In genomic region chr11:98968079-98968478, GRCm38 (mm10) we compare ENCODE assay signal across 9 mouse cellular contexts. TPM values are rescaled to one million over a fixed set of nuclear protein-coding genes. Genes with fewer than 3 reads are reported as not detected.
A peak's percentile ranks its signal among the peaks of the same experiment; 100 is the strongest.
DNase-seq lines count a peak whose midpoint lies in the region; ATAC-seq and TF ChIP-seq lines count a peak whose summit lies in the region.
"Had no signal": no experiment of that assay in that cellular context is flagged by ENCODE, and none has a peak within 500 bp of the region (broad histone marks: within the 10 kb centered on the region; RNA-seq: fewer than 3 reads in every experiment).

No protein-coding gene starts in this region.

- no peak for TF ChIP-seq CTCF in intestine, postnatal 0 days (IDR thresholded peaks at IDR 0.05; ENCODE audit: low read depth)

- ATAC-seq in intestine, embryonic 14.5 days (replicated peaks; ENCODE audit: low FRiP score, low TSS enrichment, low read depth), result no peak
- ATAC-seq in intestine, postnatal 0 days, result no peak
- ATAC-seq in forebrain, embryonic 16.5 days, result no peak
- no peak for ATAC-seq in midbrain, embryonic 13.5 days

- H3K27ac ChIP-seq in intestine, embryonic 14.5 days (ENCODE audit: low read depth), result peak overlapping the region; percentile 60
- no peak overlapping the region; the same call in 1 of the 2 replicates for H3K27ac ChIP-seq in intestine, postnatal 0 days (ENCODE audit: low read depth, low read length)
- H3K27ac ChIP-seq in embryonic facial prominence, embryonic 10.5 days (replicated peaks), result peak overlapping the region; percentile 78
- peak overlapping the region; percentile 91 for H3K27ac ChIP-seq in forebrain, embryonic 16.5 days (ENCODE audit: low read length)
- peak overlapping the region; percentile 92 for H3K27ac ChIP-seq in midbrain, embryonic 13.5 days

- 51% methylated on average over 16 of the region's 16 CpGs for WGBS in intestine, embryonic 14.5 days
- WGBS in intestine, postnatal 0 days, result 54% methylated on average over 16 of the region's 16 CpGs
- 80% methylated on average over 16 of the region's 16 CpGs for WGBS in embryonic facial prominence, embryonic 10.5 days
- WGBS in forebrain, embryonic 16.5 days, result 54% methylated on average over 16 of the region's 16 CpGs
- 70% methylated on average over 16 of the region's 16 CpGs for WGBS in midbrain, embryonic 13.5 days

- no peaks in the 10 kb centered on the region for H3K27me3 ChIP-seq in intestine, embryonic 14.5 days (replicated peaks; ENCODE audit: control insufficient read depth, insufficient read depth, low read length)
- no peaks in the 10 kb centered on the region for H3K27me3 ChIP-seq in intestine, postnatal 0 days (replicated peaks; ENCODE audit: control insufficient read depth, insufficient read depth, low read length)
- no peaks in the 10 kb centered on the region for H3K27me3 ChIP-seq in embryonic facial prominence, embryonic 10.5 days (replicated peaks; ENCODE audit: low read depth, poor library complexity, severe bottlenecking)
- no peaks in the 10 kb centered on the region for H3K27me3 ChIP-seq in forebrain, embryonic 16.5 days (replicated peaks; ENCODE audit: control insufficient read depth, insufficient read depth, low read length)
- H3K27me3 ChIP-seq in midbrain, embryonic 13.5 days, result no peaks in the 10 kb centered on the region; the same call in 1 of the 2 replicates

- no peaks in the 10 kb centered on the region for H3K9me3 ChIP-seq in intestine, embryonic 14.5 days (ENCODE audit: control insufficient read depth, low read length)
- H3K9me3 ChIP-seq in intestine, postnatal 0 days (ENCODE audit: control insufficient read depth), result no peaks in the 10 kb centered on the region
- H3K9me3 ChIP-seq in embryonic facial prominence, embryonic 10.5 days, result no peaks in the 10 kb centered on the region
- no peaks in the 10 kb centered on the region for H3K9me3 ChIP-seq in forebrain, embryonic 16.5 days (ENCODE audit: control insufficient read depth, low read length)
- no peaks in the 10 kb centered on the region for H3K9me3 ChIP-seq in midbrain, embryonic 13.5 days

- H3K36me3 ChIP-seq in intestine, embryonic 14.5 days (ENCODE audit: control insufficient read depth, insufficient read depth, low read length), result peaks cover 59% of the 10 kb centered on the region
- H3K36me3 ChIP-seq in intestine, postnatal 0 days (ENCODE audit: control insufficient read depth, insufficient read depth), result peaks cover 63% of the 10 kb centered on the region
- peaks cover 65% of the 10 kb centered on the region for H3K36me3 ChIP-seq in embryonic facial prominence, embryonic 10.5 days (replicated peaks)
- no peaks in the 10 kb centered on the region for H3K36me3 ChIP-seq in forebrain, embryonic 16.5 days (ENCODE audit: control insufficient read depth, insufficient read depth)
- peaks cover 7% of the 10 kb centered on the region for H3K36me3 ChIP-seq in midbrain, embryonic 13.5 days

- H3K4me1 ChIP-seq in intestine, embryonic 14.5 days (replicated peaks; ENCODE audit: control insufficient read depth, insufficient read depth, low read length), result peaks cover 84% of the 10 kb centered on the region
- peaks cover 17% of the 10 kb centered on the region for H3K4me1 ChIP-seq in intestine, postnatal 0 days (replicated peaks; ENCODE audit: control insufficient read depth, insufficient read depth, low read length)
- peaks cover 91% of the 10 kb centered on the region for H3K4me1 ChIP-seq in embryonic facial prominence, embryonic 10.5 days
- H3K4me1 ChIP-seq in forebrain, embryonic 16.5 days (replicated peaks; ENCODE audit: control insufficient read depth, insufficient read depth, low read length), result peaks cover 88% of the 10 kb centered on the region
- H3K4me1 ChIP-seq in midbrain, embryonic 13.5 days (replicated peaks), result peaks cover 93% of the 10 kb centered on the region

- no peak overlapping the region for H3K9ac ChIP-seq in intestine, embryonic 14.5 days (ENCODE audit: low read length)
- H3K9ac ChIP-seq in intestine, postnatal 0 days (ENCODE audit: low read depth, low read length), result no peak overlapping the region
- peak overlapping the region; percentile 19; the same call in 1 of the 2 replicates for H3K9ac ChIP-seq in forebrain, embryonic 16.5 days (replicated peaks; ENCODE audit: low read depth, low read length)
- H3K9ac ChIP-seq in midbrain, embryonic 13.5 days (replicated peaks), result peak overlapping the region; percentile 58; the same call in 1 of the 2 replicates

- no peak for DNase-seq in intestine, embryonic 14.5 days (ENCODE audit: low spot score)
- DNase-seq in embryonic facial prominence, embryonic 10.5 days (ENCODE audit: low spot score), result no peak
- no peak for DNase-seq in urinary bladder, adult 2 months (ENCODE audit: low spot score)
- DNase-seq in right cerebral cortex, postnatal 14 days, result no peak
- no peak for DNase-seq in layer of hippocampus, adult 11-12 months (ENCODE audit: low spot score)
- DNase-seq: thymus, adult 2 months had no signal

- H3K4me2 ChIP-seq in intestine, embryonic 14.5 days (ENCODE audit: low read length), result peak overlapping the region; percentile 28
- no peak overlapping the region for H3K4me2 ChIP-seq in intestine, postnatal 0 days (replicated peaks; ENCODE audit: low read depth)
- peak overlapping the region; percentile 6; the same call in 1 of the 2 replicates for H3K4me2 ChIP-seq in forebrain, embryonic 16.5 days (ENCODE audit: low read length)
- peak overlapping the region; percentile 49; the same call in 1 of the 2 replicates for H3K4me2 ChIP-seq in midbrain, embryonic 13.5 days (replicated peaks)

- H3K4me3 ChIP-seq in intestine, embryonic 14.5 days (ENCODE audit: low read depth, low read length), result no peak overlapping the region
- no peak overlapping the region for H3K4me3 ChIP-seq in intestine, postnatal 0 days (ENCODE audit: low read depth, low read length)
- peak overlapping the region; percentile 39 for H3K4me3 ChIP-seq in embryonic facial prominence, embryonic 10.5 days
- H3K4me3 ChIP-seq in forebrain, embryonic 16.5 days (replicated peaks; ENCODE audit: low read length), result no peak overlapping the region
- no peak overlapping the region for H3K4me3 ChIP-seq in midbrain, embryonic 13.5 days (replicated peaks)

RNA-seq across cellular contexts. Expression of gene Gjd3, which starts 14.7 kb away (rescaled TPM):
- 0.22 TPM in 1 of 2 replicates, not detected in the other for polyA plus RNA-seq in intestine, embryonic 14.5 days (2014; fragmentation: Nextera tagmentation; extraction: Ambion mirVana)
- polyA plus RNA-seq in intestine, postnatal 0 days (2015; fragmentation: Nextera tagmentation; extraction: Ambion mirVana), result 0.61 and 0.80 TPM in 2 replicates
- 0.25 TPM in 1 of 2 replicates, not detected in the other for polyA plus RNA-seq in embryonic facial prominence, embryonic 10.5 days (2016; fragmentation: Nextera tagmentation; extraction: Ambion mirVana)
- polyA plus RNA-seq in forebrain, embryonic 16.5 days (2015; fragmentation: Nextera tagmentation; extraction: Ambion mirVana), result 0.51 and 1.0 TPM in 2 replicates
- 0.58 and 0.99 TPM in 2 replicates for polyA plus RNA-seq in midbrain, embryonic 13.5 days (2015; fragmentation: Nextera tagmentation; extraction: Ambion mirVana)
- polyA plus RNA-seq in urinary bladder, adult 2 months (2012; rRNA removed), result 0.55 and 0.87 TPM in 2 replicates

RNA-seq across cellular contexts. Expression of gene Rara, which starts 40.5 kb away (rescaled TPM):
- 42.4 and 43.6 TPM in 2 replicates for polyA plus RNA-seq in intestine, embryonic 14.5 days (2014; fragmentation: Nextera tagmentation; extraction: Ambion mirVana)
- polyA plus RNA-seq in intestine, postnatal 0 days (2015; fragmentation: Nextera tagmentation; extraction: Ambion mirVana), result 22.2 and 22.4 TPM in 2 replicates
- polyA plus RNA-seq in embryonic facial prominence, embryonic 10.5 days (2016; fragmentation: Nextera tagmentation; extraction: Ambion mirVana), result 34.0 and 35.6 TPM in 2 replicates
- 9.5 and 10.6 TPM in 2 replicates for polyA plus RNA-seq in forebrain, embryonic 16.5 days (2015; fragmentation: Nextera tagmentation; extraction: Ambion mirVana)
- 7.5 and 9.1 TPM in 2 replicates for polyA plus RNA-seq in midbrain, embryonic 13.5 days (2015; fragmentation: Nextera tagmentation; extraction: Ambion mirVana)
- polyA plus RNA-seq in urinary bladder, adult 2 months (2012; rRNA removed), result 8.5 and 13.7 TPM in 2 replicates

RNA-seq across cellular contexts. Expression of gene Top2a, which starts 55.9 kb away (rescaled TPM):
- polyA plus RNA-seq in intestine, embryonic 14.5 days (2014; fragmentation: Nextera tagmentation; extraction: Ambion mirVana), result 248 and 272 TPM in 2 replicates
- polyA plus RNA-seq in intestine, postnatal 0 days (2015; fragmentation: Nextera tagmentation; extraction: Ambion mirVana), result 40.9 and 41.8 TPM in 2 replicates
- polyA plus RNA-seq in embryonic facial prominence, embryonic 10.5 days (2016; fragmentation: Nextera tagmentation; extraction: Ambion mirVana), result 332 and 336 TPM in 2 replicates
- polyA plus RNA-seq in forebrain, embryonic 16.5 days (2015; fragmentation: Nextera tagmentation; extraction: Ambion mirVana), result 97.6 and 121 TPM in 2 replicates
- 118 and 125 TPM in 2 replicates for polyA plus RNA-seq in midbrain, embryonic 13.5 days (2015; fragmentation: Nextera tagmentation; extraction: Ambion mirVana)
- polyA plus RNA-seq in urinary bladder, adult 2 months (2012; rRNA removed), result 4.7 and 6.0 TPM in 2 replicates

Comparison
In these comparisons a context has a peak if more than half of its experiments do, and no peak if none do; other contexts are left out.
1. H3K9ac ChIP-seq: peak in forebrain, embryonic 16.5 days (single experiment) and midbrain, embryonic 13.5 days (single experiment); none in intestine, embryonic 14.5 days (single experiment) and intestine, postnatal 0 days (single experiment).